Mouse (Mus musculus) testis, adult 2 months (tissue): ENCODE results near the gene AC131692.1.

ENCODE experiments used
- CTCF ChIP-seq: fragments of 200-500 bp; IDR thresholded peaks from 2 replicates; pipeline ENCODE4 v1.5.1; 2012; ENCODE audit warnings: low read depth, mild to moderate bottlenecking, inconsistent platforms, low read length, moderate library complexity; ENCODE audit not compliant: control insufficient read depth, insufficient read depth, insufficient replicate concordance
- POLR2A ChIP-seq: fragments of 200-500 bp; IDR thresholded peaks from 2 replicates; pipeline ENCODE4 v1.6.1; 2012; ENCODE audit warnings: low read depth, mild to moderate bottlenecking, inconsistent platforms, low read length, moderate library complexity; ENCODE audit not compliant: control insufficient read depth

DNA sequence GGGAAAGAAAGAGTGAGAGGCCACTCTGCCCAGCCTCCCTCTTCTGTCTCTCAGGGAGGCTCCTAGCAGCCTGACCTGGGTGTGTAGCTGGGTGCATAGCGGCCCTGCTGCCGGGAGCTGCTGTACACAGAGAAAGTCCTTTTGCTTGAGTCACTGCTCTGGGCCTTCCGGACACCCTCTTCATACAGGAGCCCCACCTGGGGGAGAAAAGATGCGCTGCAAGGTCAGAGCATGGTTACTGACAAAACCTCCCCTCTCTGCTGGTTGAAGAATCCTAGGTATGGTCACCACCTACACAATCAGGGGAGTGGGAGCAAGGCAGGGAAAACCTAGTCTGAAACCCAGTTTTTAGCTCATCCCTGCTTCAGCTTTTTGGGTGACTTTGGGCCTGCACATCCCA, 25.3 kb upstream of the AC131692.1 start:
- TF ChIP-seq POLR2A (no peak), CTCF (no peak)
